Mouse (Mus musculus): ENCODE data around the gene 1700028P14Rik. TPM values are rescaled to one million over a fixed set of nuclear protein-coding genes. Genes with fewer than 3 reads are reported as not detected.

The 1700028P14Rik gene
- polyA plus RNA-seq, 1 experiment from 2014 or later: not detected

- ATAC-seq (ENCODE audit: insufficient read depth): no peak
- Histone ChIP-seq H3K27ac (replicated peaks) (no peak overlapping the region), H3K4me1 (replicated peaks) (no peaks in the 10 kb centered on the region), H3K36me3 (replicated peaks) (no peaks in the 10 kb centered on the region), H3K9me3 (replicated peaks) (no peaks in the 10 kb centered on the region), H3K4me2 (no peak overlapping the region), H3K27me3 (no peaks in the 10 kb centered on the region), H3K4me3 (replicated peaks) (no peak overlapping the region), H3K9ac (no peak overlapping the region)
- 53% methylated on average over 3 of the region's 3 CpGs for WGBS (ENCODE audit: insufficient replicate concordance)
Measured at GRCm38 (mm10) chr19:23535700-23536099, 116.9 kb downstream of the 1700028P14Rik start.

GRCm38 (mm10) chr19:23531899-23532298 is 120.7 kb downstream of the 1700028P14Rik start:
- Histone ChIP-seq H3K4me3 (replicated peaks) (no peak overlapping the region), H3K4me2 (no peak overlapping the region), H3K9ac (no peak overlapping the region), H3K36me3 (replicated peaks) (no peaks in the 10 kb centered on the region), H3K27ac (replicated peaks) (no peak overlapping the region), H3K4me1 (replicated peaks) (no peaks in the 10 kb centered on the region), H3K27me3 (no peaks in the 10 kb centered on the region), H3K9me3 (replicated peaks) (no peaks in the 10 kb centered on the region)
- 49% methylated on average over 4 of the region's 4 CpGs for WGBS (ENCODE audit: insufficient replicate concordance)
- no peak for ATAC-seq (ENCODE audit: insufficient read depth)

- no peaks in the 10 kb centered on the region for H3K27me3 ChIP-seq
- H3K4me1 ChIP-seq (replicated peaks): no peaks in the 10 kb centered on the region
- ATAC-seq (ENCODE audit: insufficient read depth): no peak
- WGBS (ENCODE audit: insufficient replicate concordance): 8% methylated on average over 1 of the region's 1 CpGs
- no peaks in the 10 kb centered on the region for H3K36me3 ChIP-seq (replicated peaks)
- no peak overlapping the region for H3K9ac ChIP-seq
- H3K27ac ChIP-seq (replicated peaks): no peak overlapping the region
- no peaks in the 10 kb centered on the region for H3K9me3 ChIP-seq (replicated peaks)
- no peak overlapping the region for H3K4me3 ChIP-seq (replicated peaks)
- no peak overlapping the region for H3K4me2 ChIP-seq
Measured at GRCm38 (mm10) chr19:23523711-23524110, 128.9 kb downstream of the 1700028P14Rik start.

GRCm38 (mm10) chr19:23521831-23522230 is 130.8 kb downstream of the 1700028P14Rik start:
- WGBS (ENCODE audit: insufficient replicate concordance): 54% methylated on average over 4 of the region's 4 CpGs
- no peaks in the 10 kb centered on the region for H3K9me3 ChIP-seq (replicated peaks)
- H3K27me3 ChIP-seq: no peaks in the 10 kb centered on the region
- H3K4me2 ChIP-seq: no peak overlapping the region
- H3K36me3 ChIP-seq (replicated peaks): no peaks in the 10 kb centered on the region
- H3K4me3 ChIP-seq (replicated peaks): no peak overlapping the region
- H3K9ac ChIP-seq: no peak overlapping the region
- no peak for ATAC-seq (ENCODE audit: insufficient read depth)
- no peaks in the 10 kb centered on the region for H3K4me1 ChIP-seq (replicated peaks)
- H3K27ac ChIP-seq (replicated peaks): no peak overlapping the region

- H3K4me1 ChIP-seq (replicated peaks): no peaks in the 10 kb centered on the region
- no peaks in the 10 kb centered on the region for H3K27me3 ChIP-seq
- H3K9me3 ChIP-seq (replicated peaks): no peaks in the 10 kb centered on the region
- WGBS (ENCODE audit: insufficient replicate concordance): 58% methylated on average over 8 of the region's 8 CpGs
- no peak for ATAC-seq (ENCODE audit: insufficient read depth)
- H3K9ac ChIP-seq: no peak overlapping the region
- no peak overlapping the region for H3K4me2 ChIP-seq
- H3K36me3 ChIP-seq (replicated peaks): no peaks in the 10 kb centered on the region
- H3K27ac ChIP-seq (replicated peaks): no peak overlapping the region
- no peak overlapping the region for H3K4me3 ChIP-seq (replicated peaks)
Measured at GRCm38 (mm10) chr19:23521071-23521470, 131.5 kb downstream of the 1700028P14Rik start.

- H3K27me3 ChIP-seq: no peaks in the 10 kb centered on the region
- no peak overlapping the region for H3K4me2 ChIP-seq
- WGBS (ENCODE audit: insufficient replicate concordance): 11% methylated on average over 5 of the region's 5 CpGs
- no peak overlapping the region for H3K27ac ChIP-seq (replicated peaks)
- no peaks in the 10 kb centered on the region for H3K4me1 ChIP-seq (replicated peaks)
- no peak overlapping the region for H3K9ac ChIP-seq
- H3K9me3 ChIP-seq (replicated peaks): no peaks in the 10 kb centered on the region
- H3K4me3 ChIP-seq (replicated peaks): no peak overlapping the region
- no peak for ATAC-seq (ENCODE audit: insufficient read depth)
- H3K36me3 ChIP-seq (replicated peaks): no peaks in the 10 kb centered on the region
Measured at GRCm38 (mm10) chr19:23520629-23521028, 132.0 kb downstream of the 1700028P14Rik start.

- WGBS (ENCODE audit: insufficient replicate concordance): 71% methylated on average over 5 of the region's 5 CpGs
Measured at GRCm38 (mm10) chr19:23518477-23518876, 134.1 kb downstream of the 1700028P14Rik start.

GRCm38 (mm10) chr19:23511303-23511702 is 141.3 kb downstream of the 1700028P14Rik start:
- Histone ChIP-seq H3K9ac (no peak overlapping the region), H3K27me3 (0 out of 2 replicates have a peak, but pooled peaks cover 3% of the 10 kb centered on the region), H3K4me2 (no peak overlapping the region), H3K9me3 (replicated peaks) (no peaks in the 10 kb centered on the region), H3K27ac (replicated peaks) (no peak overlapping the region), H3K4me1 (replicated peaks) (no peaks in the 10 kb centered on the region), H3K36me3 (replicated peaks) (no peaks in the 10 kb centered on the region), H3K4me3 (replicated peaks) (no peak overlapping the region)
- 35% methylated on average over 2 of the region's 2 CpGs for WGBS (ENCODE audit: insufficient replicate concordance)
- ATAC-seq (ENCODE audit: insufficient read depth): no peak

More at GRCm38 (mm10) chr19:23518477-23518876, 134.1 kb downstream of the 1700028P14Rik start:
- Histone ChIP-seq H3K4me3 (replicated peaks) (no peak overlapping the region), H3K27ac (replicated peaks) (no peak overlapping the region), H3K36me3 (replicated peaks) (no peaks in the 10 kb centered on the region), H3K4me1 (replicated peaks) (no peaks in the 10 kb centered on the region), H3K4me2 (no peak overlapping the region), H3K9ac (no peak overlapping the region), H3K27me3 (no peaks in the 10 kb centered on the region), H3K9me3 (replicated peaks) (no peaks in the 10 kb centered on the region)
- no peak for ATAC-seq (ENCODE audit: insufficient read depth)

Other genes with a start within 250 kb of the 1700028P14Rik start
- gene Mamdc2, start 204.4 kb downstream of the 1700028P14Rik start, polyA plus RNA-seq (2015; fragmentation: Nextera tagmentation; extraction: Ambion mirVana): 0.31 TPM in 2 replicates
- gene Ptar1, start 34.6 kb upstream of the 1700028P14Rik start, polyA plus RNA-seq (2015; fragmentation: Nextera tagmentation; extraction: Ambion mirVana): 2.8 and 3.7 TPM in 2 replicates
- 0.06 and 0.07 TPM in 2 replicates for gene Apba1, start 106.1 kb upstream of the 1700028P14Rik start, polyA plus RNA-seq (2015; fragmentation: Nextera tagmentation; extraction: Ambion mirVana)